Mouse (Mus musculus) liver, postnatal 0 days (tissue): ENCODE data around the gene Dnm1. TPM values are rescaled to one million over a fixed set of nuclear protein-coding genes. Genes with fewer than 3 reads are reported as not detected.

ENCODE experiments used
- ATAC-seq: fragments of 200-750 bp; cut with Nextera tagmentation; 2 replicates; pipeline ENCODE4 v1.8.0; 2017; ENCODE audit warnings: mild to moderate bottlenecking, moderate library complexity
- DNase-seq: peaks from one replicate; pipeline ENCODE4 v3.0.0-alpha.2; 2016
- H3K27ac ChIP-seq: fragments of 300-500 bp; sonication (generic); 2 replicates; pipeline ENCODE4 v1.5.1; 2014; ENCODE audit warnings: antibody characterized with exemption, moderate library complexity, mild to moderate bottlenecking, low read depth
- H3K27me3 ChIP-seq: fragments of 300-500 bp; sonication (generic); 2 replicates; pipeline ENCODE4 v1.6.1; 2014; ENCODE audit warnings: low read length, control low read depth, mixed read lengths; ENCODE audit not compliant: insufficient read depth
- H3K36me3 ChIP-seq: fragments of 300-500 bp; sonication (generic); replicated peaks from 2 replicates; pipeline ENCODE4 v1.6.1; 2014; ENCODE audit warnings: mild to moderate bottlenecking, control low read depth, low read length, moderate library complexity, mixed read lengths; ENCODE audit not compliant: insufficient read depth
- H3K4me1 ChIP-seq: fragments of 300-500 bp; sonication (generic); 2 replicates; pipeline ENCODE4 v1.6.1; 2014; ENCODE audit warnings: antibody characterized with exemption, mild to moderate bottlenecking, control low read depth; ENCODE audit not compliant: insufficient read depth
- H3K4me2 ChIP-seq: fragments of 300-500 bp; sonication (generic); 2 replicates; pipeline ENCODE4 v1.6.1; 2014; ENCODE audit warnings: low read depth, mild to moderate bottlenecking, low read length, moderate library complexity, mixed read lengths
- H3K4me3 ChIP-seq: fragments of 300-500 bp; sonication (generic); 2 replicates; pipeline ENCODE4 v1.5.1; 2014; ENCODE audit warnings: low read depth, low read length
- H3K9ac ChIP-seq: fragments of 300-500 bp; sonication (generic); replicated peaks from 2 replicates; pipeline ENCODE4 v1.6.1; 2014; ENCODE audit warnings: mild to moderate bottlenecking, moderate library complexity
- H3K9me3 ChIP-seq: fragments of 300-500 bp; sonication (generic); 2 replicates; pipeline ENCODE4 v1.6.1; 2016; ENCODE audit warnings: mild to moderate bottlenecking, control low read depth, low read length, mixed read lengths
- CTCF ChIP-seq: sonication (generic); IDR thresholded peaks from 2 replicates; pipeline ENCODE4 v1.5.1; 2016; ENCODE audit warnings: antibody characterized with exemption, low read depth
- EP300 ChIP-seq: IDR thresholded peaks from 2 replicates; pipeline ENCODE4 v1.6.1; 2016; ENCODE audit warnings: antibody characterized with exemption, low read depth, mild to moderate bottlenecking
- WGBS: fragments of 180-500 bp; shearing (Covaris S2); extraction: QIAGEN DNeasy Blood & Tissue Kit; methylation state at CpG from one replicate; pipeline ENCODE4 v1.1.7; 2014; ENCODE audit not compliant: insufficient replicate concordance; 5-methylcytosine and 5-hydroxymethylcytosine counted together
- polyA plus RNA-seq: library from polyadenylated mRNA; unstranded; fragments of >200 nt; fragmentation: Nextera tagmentation; extraction: Ambion mirVana; gene quantifications from 2 replicates; pipeline ENCODE4 v1.2.1, GENCODE M21; 2015

The Dnm1 gene
- polyA plus RNA-seq, 1 experiment from 2014 or later: 0.25 TPM

DNA sequence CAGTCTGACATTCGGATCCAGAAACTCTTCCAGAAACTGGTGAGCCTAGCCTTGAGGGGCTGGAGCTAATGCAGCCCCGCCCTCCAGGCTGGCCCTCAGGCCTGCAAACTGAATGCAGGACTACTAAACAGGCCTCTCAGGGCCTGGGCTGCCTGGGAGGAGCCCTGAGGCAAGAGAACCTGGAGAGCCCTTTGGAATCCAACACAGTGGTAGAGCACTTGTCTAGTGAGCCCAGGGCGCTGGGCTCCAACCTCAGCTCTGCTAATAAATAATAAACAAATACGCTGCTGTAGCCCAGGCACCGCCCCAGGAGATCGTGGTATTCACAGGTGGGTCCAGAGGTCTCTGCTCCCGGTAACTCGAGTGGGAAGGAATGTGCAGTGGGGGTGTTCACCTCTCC is 37.7 kb upstream of the Dnm1 start:
- no peaks in the 10 kb centered on the region for H3K9me3 ChIP-seq
- no peaks in the 10 kb centered on the region for H3K27me3 ChIP-seq
- DNase-seq: no peak
- H3K4me3 ChIP-seq: no peak overlapping the region
- WGBS: 78% methylated on average over 8 of the region's 8 CpGs
- no peaks in the 10 kb centered on the region for H3K36me3 ChIP-seq
- no peak for TF ChIP-seq EP300
- TF ChIP-seq CTCF: no peak
- H3K4me1 ChIP-seq: peaks cover 32% of the 10 kb centered on the region
- no peak overlapping the region for H3K27ac ChIP-seq
- 0 out of 2 replicates have a peak overlapping the region, but pooled peaks have one; percentile 5 for H3K9ac ChIP-seq
- ATAC-seq: no peak
- no peak overlapping the region for H3K4me2 ChIP-seq

DNA sequence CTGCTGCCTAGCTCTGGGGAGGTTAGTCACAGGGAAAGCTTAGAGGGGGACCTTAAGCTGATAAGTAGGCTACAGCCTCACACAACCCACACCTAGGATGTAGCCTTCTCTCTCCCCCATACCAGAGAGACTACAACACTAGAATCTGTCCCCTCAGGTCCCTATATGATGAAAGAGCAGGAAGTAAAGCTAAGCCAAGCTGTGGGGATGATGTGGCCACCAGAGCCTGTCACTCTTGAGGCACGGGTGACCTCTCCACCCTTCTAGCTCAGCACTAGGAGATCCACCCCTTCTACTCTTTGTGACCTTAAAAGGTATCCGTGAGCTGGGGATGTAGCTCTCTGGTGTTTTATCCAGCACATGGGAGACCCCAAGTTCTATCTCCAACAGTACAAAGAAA is 36.0 kb upstream of the Dnm1 start:
- ATAC-seq (peak; percentile 35), DNase-seq (no peak)
- peak overlapping the region; percentile 36; the same call in 1 of the 2 replicates for H3K4me2 ChIP-seq
- TF ChIP-seq CTCF (no peak), EP300 (no peak)
- H3K4me3 ChIP-seq: no peak overlapping the region
- peak overlapping the region; percentile 26; the same call in 1 of the 2 replicates for H3K9ac ChIP-seq
- H3K27me3 ChIP-seq: no peaks in the 10 kb centered on the region
- H3K27ac ChIP-seq: peak overlapping the region; percentile 86
- peaks cover 2% of the 10 kb centered on the region; the same call in 1 of the 2 replicates for H3K36me3 ChIP-seq
- no peaks in the 10 kb centered on the region for H3K9me3 ChIP-seq
- 52% methylated on average over 2 of the region's 2 CpGs for WGBS
- H3K4me1 ChIP-seq: peaks cover 26% of the 10 kb centered on the region

DNA sequence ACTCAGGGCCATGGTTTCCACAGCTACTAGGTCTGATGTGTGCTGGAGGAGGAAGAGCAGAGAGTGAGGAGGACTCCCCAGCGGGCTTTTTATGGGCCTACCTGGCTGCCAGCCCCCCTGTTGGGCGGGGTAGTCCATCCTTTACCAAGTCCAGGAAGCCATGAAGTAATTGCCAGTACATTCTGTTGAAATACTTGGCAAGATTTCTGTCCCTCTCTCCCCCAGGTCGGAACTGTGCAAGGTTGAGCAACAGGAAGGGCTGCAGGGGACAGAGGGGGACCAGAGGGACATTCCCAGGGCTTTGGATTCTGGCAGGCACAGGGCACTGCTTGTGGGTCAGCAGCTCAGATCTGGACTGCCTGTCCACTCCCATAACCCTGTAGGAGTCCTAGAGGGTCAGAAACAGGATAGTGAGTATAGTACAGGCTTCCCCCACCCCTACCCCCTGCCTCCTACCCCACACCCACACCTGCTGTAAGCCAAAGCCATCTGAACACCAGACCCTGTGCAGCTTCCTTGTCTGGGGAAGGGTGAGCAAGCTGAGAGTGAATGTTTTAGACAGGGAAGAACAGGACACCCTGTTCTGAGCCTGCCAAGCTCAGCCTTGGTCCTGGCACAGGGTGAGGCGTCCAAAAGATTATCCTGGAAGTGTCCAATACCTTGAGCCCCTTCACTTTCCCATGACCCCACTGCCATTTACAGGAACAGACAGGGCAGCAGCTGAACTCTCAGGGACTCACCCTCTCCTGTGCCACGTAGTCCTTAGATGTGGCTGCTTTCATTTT is 34.8 kb upstream of the Dnm1 start, which contains the start of gene Lcn2:
Gene Lcn2, minus strand, starts transcription at position 547 of the 785 bp plus-strand sequence.
- H3K27me3 ChIP-seq: no peaks in the 10 kb centered on the region
- peaks cover 26% of the 10 kb centered on the region for H3K4me1 ChIP-seq
- ATAC-seq: peak; percentile 85
- no peaks in the 10 kb centered on the region for H3K9me3 ChIP-seq
- peak within 1 kb of the TSS; percentile 59 for H3K9ac ChIP-seq
- 60% methylated on average over 5 of the region's 5 CpGs for WGBS
- peak; percentile 66 for DNase-seq
- H3K4me3 ChIP-seq: peak within 1 kb of the TSS; percentile 40
- H3K4me2 ChIP-seq: peak within 1 kb of the TSS; percentile 36; the same call in 1 of the 2 replicates
- peak; percentile 69; the same call in 1 of the 2 replicates for TF ChIP-seq EP300
- TF ChIP-seq CTCF: no peak
- peaks cover 2% of the 10 kb centered on the region; the same call in 1 of the 2 replicates for H3K36me3 ChIP-seq
- H3K27ac ChIP-seq: peak within 1 kb of the TSS; percentile 86

DNA sequence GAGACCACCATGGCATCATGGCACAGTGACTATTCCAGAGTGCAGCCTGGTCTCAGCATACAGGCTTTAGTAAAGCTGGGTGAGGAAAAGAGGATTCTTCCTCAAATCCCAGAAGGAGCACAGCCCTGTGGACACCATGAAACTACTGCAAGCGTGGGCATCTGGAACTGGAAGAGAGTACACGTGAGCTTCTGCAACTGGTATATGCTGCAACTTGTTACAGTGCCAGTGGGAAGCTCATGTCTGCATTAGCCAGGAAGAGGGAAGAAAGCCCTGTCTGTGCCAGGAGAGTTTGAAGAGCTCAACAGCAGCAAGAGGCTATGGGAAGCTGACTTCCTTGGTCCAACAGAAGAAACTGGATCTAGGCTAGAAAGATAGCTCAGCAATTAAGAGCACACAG is 29.6 kb upstream of the Dnm1 start:
- Histone ChIP-seq H3K27me3 (no peaks in the 10 kb centered on the region), H3K4me1 (peaks cover 23% of the 10 kb centered on the region), H3K9ac (no peak overlapping the region), H3K4me2 (0 out of 2 replicates have a peak overlapping the region, but pooled peaks have one; percentile 97), H3K27ac (no peak overlapping the region), H3K36me3 (peaks cover 10% of the 10 kb centered on the region), H3K4me3 (no peak overlapping the region), H3K9me3 (no peaks in the 10 kb centered on the region)
- TF ChIP-seq EP300: no peak
- no peak for TF ChIP-seq CTCF
- ATAC-seq: no peak
- no peak for DNase-seq
- WGBS: 55% methylated on average over 2 of the region's 2 CpGs

DNA sequence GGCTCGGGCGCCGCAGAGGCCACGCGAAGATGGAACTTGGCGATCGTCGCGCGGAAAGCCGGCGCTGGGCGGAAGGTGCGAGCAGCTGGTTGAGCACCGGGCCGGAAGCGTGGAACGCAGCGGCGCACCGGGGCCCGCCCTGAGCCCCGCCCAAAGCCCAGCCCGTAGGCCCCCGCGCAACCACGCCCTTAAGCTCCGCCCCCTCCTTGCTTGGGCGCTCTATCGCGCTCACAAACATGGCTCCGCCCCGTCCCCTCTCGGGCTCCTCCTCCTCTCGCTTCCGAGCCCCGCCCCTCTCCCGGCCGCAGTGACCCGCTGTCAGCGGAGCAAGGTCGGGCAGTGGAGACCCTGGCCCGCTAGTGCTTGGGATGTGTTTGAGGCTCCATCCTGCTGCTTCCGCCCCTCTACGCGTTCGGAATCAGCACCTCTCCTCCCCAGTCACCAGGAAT is 28.7 kb upstream of the Dnm1 start, which contains the start of gene 1110008P14Rik:
Gene 1110008P14Rik, minus strand, starts transcription at position 164 of the 449 bp plus-strand sequence.
- DNase-seq (peak; percentile 98), ATAC-seq (peak; percentile 98)
- Histone ChIP-seq H3K36me3 (peaks cover 17% of the 10 kb centered on the region), H3K27me3 (no peaks in the 10 kb centered on the region), H3K4me1 (peaks cover 19% of the 10 kb centered on the region), H3K9ac (peak within 1 kb of the TSS; percentile 68), H3K4me2 (peak within 1 kb of the TSS; percentile 97), H3K4me3 (peak within 1 kb of the TSS; percentile 60), H3K27ac (no peak within 1 kb of the TSS), H3K9me3 (no peaks in the 10 kb centered on the region)
- TF ChIP-seq CTCF (no peak), EP300 (no peak)
- under 1% methylated on average over 32 of the region's 47 CpGs for WGBS

DNA sequence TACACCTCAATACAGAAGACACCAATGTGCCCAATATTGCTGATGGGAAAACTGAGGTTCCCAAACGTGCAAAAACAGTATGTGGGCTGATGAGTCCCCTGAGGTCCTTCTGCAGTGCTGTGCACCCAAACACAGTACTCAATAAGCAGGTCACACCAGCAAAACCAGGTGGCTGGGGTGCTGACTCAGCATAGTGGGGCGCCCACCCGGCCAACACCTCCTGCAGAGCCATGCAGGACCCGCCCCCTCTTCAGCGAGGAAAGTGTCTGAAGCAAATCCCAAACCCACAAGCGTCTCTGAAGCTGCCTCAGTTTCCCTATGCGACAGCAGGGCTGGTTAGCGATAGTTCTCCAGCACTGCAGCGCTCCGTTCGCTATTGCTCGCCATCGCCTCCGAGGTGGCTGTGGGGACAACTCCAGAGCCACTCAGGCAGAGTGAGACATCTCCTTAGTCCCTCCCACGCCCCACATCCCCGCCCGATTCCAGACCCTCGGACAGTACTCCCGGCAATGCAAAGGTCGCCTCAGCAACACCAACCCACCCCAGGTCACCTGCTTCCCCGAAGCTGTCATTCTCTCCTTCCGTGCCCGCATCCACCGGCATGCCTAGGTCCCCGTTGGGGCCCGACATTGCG is 28.1 kb upstream of the Dnm1 start:
- under 1% methylated on average over 27 of the region's 27 CpGs for WGBS
- no peak overlapping the region for H3K27ac ChIP-seq
- no peak for TF ChIP-seq CTCF
- TF ChIP-seq EP300: no peak
- H3K9me3 ChIP-seq: no peaks in the 10 kb centered on the region
- peaks cover 19% of the 10 kb centered on the region for H3K4me1 ChIP-seq
- H3K36me3 ChIP-seq: peaks cover 23% of the 10 kb centered on the region
- H3K9ac ChIP-seq: peak overlapping the region; percentile 68
- peak overlapping the region; percentile 97 for H3K4me2 ChIP-seq
- ATAC-seq: peak; percentile 52
- H3K27me3 ChIP-seq: no peaks in the 10 kb centered on the region
- peak; percentile 46 for DNase-seq
- peak overlapping the region; percentile 60 for H3K4me3 ChIP-seq
